Mouse (Mus musculus) liver, adult 2 months (tissue): ENCODE data around the gene Naxd.
A peak's percentile ranks its signal among the peaks of the same experiment; 100 is the strongest.

Experiments
- CTCF ChIP-seq: fragments of 200-500 bp; IDR thresholded peaks from 2 replicates; pipeline ENCODE4 v1.5.1; 2011; ENCODE audit warnings: low read depth, low read length, control low read depth
- POLR2A ChIP-seq: fragments of 200-500 bp; IDR thresholded peaks from 2 replicates; pipeline ENCODE4 v1.6.1; 2011; ENCODE audit warnings: low read length, control low read depth; ENCODE audit not compliant: insufficient read depth; ENCODE audit errors: extremely low read depth

GRCm38 (mm10) chr8:11497017-11497990 is at the start of gene Naxd:
- no peak for TF ChIP-seq CTCF
- peak; percentile 55 for TF ChIP-seq POLR2A
